Mouse (Mus musculus): ENCODE results near the gene Aasdh. TPM values are rescaled to one million over a fixed set of nuclear protein-coding genes. Genes with fewer than 3 reads are reported as not detected.

Aasdh gene
- polyA plus RNA-seq, 1 experiment from 2014 or later: 5.1 TPM

DNA sequence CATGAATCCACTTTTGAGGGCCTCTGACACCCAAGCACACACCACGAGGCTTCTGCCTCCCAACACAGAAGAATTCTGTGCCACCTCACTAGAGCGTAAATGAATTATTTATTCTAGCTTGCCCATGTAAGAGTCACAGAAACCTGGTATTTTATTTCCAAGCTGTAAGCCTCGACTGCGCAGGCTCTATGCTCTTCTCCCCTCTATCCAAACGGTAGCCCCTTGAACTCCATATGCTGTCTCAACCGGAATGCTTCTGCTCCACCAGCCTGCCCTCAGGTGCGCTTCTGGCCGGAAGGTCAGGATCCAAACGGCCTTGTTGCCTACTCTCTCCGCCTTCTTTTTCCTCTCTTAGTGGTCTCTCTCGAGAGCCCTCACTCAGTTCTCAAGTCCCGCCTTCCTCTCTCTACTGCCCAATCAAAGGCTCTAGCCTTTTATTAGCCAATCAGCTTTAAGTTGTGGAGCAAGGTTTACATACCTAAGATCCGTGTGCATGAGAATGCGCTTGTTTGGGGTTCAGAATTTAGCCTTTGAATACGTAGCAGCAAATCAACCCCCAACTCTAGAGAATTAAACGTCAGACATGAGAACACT is 36.5 kb downstream of the Aasdh start:
- H3K36me3 ChIP-seq (replicated peaks; ENCODE audit: insufficient read depth, low read length): peaks cover 2% of the 10 kb centered on the region
- H3K9me3 ChIP-seq (ENCODE audit: low read length): no peaks in the 10 kb centered on the region
- no peaks in the 10 kb centered on the region for H3K27me3 ChIP-seq (ENCODE audit: insufficient read depth, low read length)
- TF ChIP-seq EP300 (IDR thresholded peaks at IDR 0.05; ENCODE audit: low read depth): no peak
- TF ChIP-seq CTCF (IDR thresholded peaks at IDR 0.05; ENCODE audit: low read depth): no peak
- no peak for DNase-seq
- no peak overlapping the region for H3K9ac ChIP-seq (replicated peaks)
- H3K4me2 ChIP-seq (ENCODE audit: low read depth, low read length): peak overlapping the region; percentile 73
- H3K4me3 ChIP-seq (ENCODE audit: low read depth, low read length): peak overlapping the region; percentile 36
- 31% methylated on average over 16 of the region's 16 CpGs for WGBS (ENCODE audit: insufficient replicate concordance)
- no peaks in the 10 kb centered on the region for H3K4me1 ChIP-seq (ENCODE audit: insufficient read depth)
- no peak overlapping the region for H3K27ac ChIP-seq (ENCODE audit: low read depth)
- peak; percentile 86 for ATAC-seq

- TF ChIP-seq EP300 (IDR thresholded peaks at IDR 0.05; ENCODE audit: low read depth): no peak
- TF ChIP-seq CTCF (IDR thresholded peaks at IDR 0.05; ENCODE audit: low read depth): no peak
- WGBS (ENCODE audit: insufficient replicate concordance): 81% methylated on average over 8 of the region's 8 CpGs
- H3K4me3 ChIP-seq (ENCODE audit: low read depth, low read length): no peak overlapping the region
- no peak overlapping the region for H3K27ac ChIP-seq (ENCODE audit: low read depth)
- no peaks in the 10 kb centered on the region for H3K27me3 ChIP-seq (ENCODE audit: insufficient read depth, low read length)
- H3K9ac ChIP-seq (replicated peaks): no peak overlapping the region
- ATAC-seq (no peak), DNase-seq (no peak)
- no peaks in the 10 kb centered on the region; the same call in 1 of the 2 replicates for H3K36me3 ChIP-seq (replicated peaks; ENCODE audit: insufficient read depth, low read length)
- H3K4me1 ChIP-seq (ENCODE audit: insufficient read depth): no peaks in the 10 kb centered on the region
- H3K4me2 ChIP-seq (ENCODE audit: low read depth, low read length): no peak overlapping the region
- no peaks in the 10 kb centered on the region for H3K9me3 ChIP-seq (ENCODE audit: low read length)
Observed at GRCm38 (mm10) chr5:76866819-76867218, 38.5 kb downstream of the Aasdh start.

DNA sequence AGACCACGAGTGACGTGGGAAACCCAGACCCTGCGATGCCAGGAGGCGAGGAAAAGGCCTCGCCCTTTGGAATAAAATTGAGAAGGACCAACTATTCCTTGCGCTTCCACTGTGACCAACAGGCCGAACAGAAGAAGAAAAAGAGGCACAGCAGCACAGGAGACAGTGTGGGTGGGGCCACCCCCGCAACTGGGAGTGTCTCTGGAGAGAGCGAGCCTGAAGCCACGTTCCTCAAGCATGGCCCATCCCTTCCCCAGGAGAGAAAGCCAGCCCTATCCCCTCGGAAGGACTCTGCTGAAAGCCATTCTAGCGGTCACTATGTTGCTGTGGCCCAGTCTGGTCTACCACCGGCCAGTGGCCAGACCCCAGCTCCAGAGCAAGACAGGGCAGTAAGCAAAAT is 46.9 kb downstream of the Aasdh start:
- H3K27me3 ChIP-seq (ENCODE audit: insufficient read depth, low read length): peaks cover 30% of the 10 kb centered on the region
- H3K9me3 ChIP-seq (ENCODE audit: low read length): no peaks in the 10 kb centered on the region
- 75% methylated on average over 13 of the region's 13 CpGs for WGBS (ENCODE audit: insufficient replicate concordance)
- H3K9ac ChIP-seq (replicated peaks): no peak overlapping the region
- no peak overlapping the region for H3K27ac ChIP-seq (ENCODE audit: low read depth)
- no peaks in the 10 kb centered on the region for H3K36me3 ChIP-seq (replicated peaks; ENCODE audit: insufficient read depth, low read length)
- no peak overlapping the region for H3K4me2 ChIP-seq (ENCODE audit: low read depth, low read length)
- no peak for ATAC-seq
- TF ChIP-seq CTCF (IDR thresholded peaks at IDR 0.05; ENCODE audit: low read depth) (no peak), EP300 (IDR thresholded peaks at IDR 0.05; ENCODE audit: low read depth) (no peak)
- H3K4me3 ChIP-seq (ENCODE audit: low read depth, low read length): no peak overlapping the region
- H3K4me1 ChIP-seq (ENCODE audit: insufficient read depth): peaks cover 10% of the 10 kb centered on the region
- no peak for DNase-seq

DNA sequence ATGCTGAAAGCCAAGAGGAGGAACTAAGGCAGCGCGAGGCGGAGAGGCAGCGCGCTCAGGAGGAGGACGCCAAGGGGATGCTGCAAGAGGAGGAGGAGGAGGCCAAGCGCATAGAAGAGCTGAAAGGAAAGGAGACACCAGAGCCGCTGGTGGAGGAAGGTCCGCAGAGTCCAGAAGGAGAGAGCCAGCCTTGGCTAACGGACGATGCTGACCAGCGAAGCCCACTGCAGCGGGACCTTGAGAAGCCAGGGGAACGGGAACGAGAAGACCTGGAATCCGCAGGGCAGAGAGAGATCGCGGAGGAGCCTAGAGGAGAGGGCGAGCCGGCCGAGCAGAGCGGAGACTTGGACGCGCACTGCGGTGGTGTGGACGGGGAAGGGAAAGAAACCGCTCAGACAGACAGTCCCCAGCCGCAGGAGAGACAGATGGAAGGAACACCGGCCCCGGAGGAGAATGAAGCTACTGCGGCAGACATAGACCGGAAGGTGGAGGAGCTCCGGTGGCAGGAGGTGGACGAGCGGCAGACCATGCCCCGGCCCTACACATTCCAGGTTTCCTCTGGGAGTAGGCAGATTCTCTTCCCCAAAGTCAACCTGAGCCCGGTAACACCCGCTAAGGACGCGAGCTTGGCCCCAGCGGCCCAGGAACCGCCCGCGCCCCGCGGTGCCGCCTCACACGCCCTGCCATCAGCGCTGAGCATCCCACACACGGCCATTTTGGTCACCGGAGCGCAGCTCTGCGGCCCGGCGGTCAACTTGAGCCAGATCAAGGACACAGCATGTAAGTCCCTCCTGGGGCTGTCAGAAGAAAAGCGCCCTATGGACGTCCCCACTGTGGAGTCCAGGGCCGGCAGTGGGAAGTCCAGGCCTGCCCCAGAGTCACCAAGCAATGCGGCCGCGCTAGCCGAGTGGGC is 48.0 kb downstream of the Aasdh start:
- DNase-seq (no peak), ATAC-seq (no peak)
- H3K27ac ChIP-seq (ENCODE audit: low read depth): no peak overlapping the region
- 25% methylated on average over 62 of the region's 62 CpGs for WGBS (ENCODE audit: insufficient replicate concordance)
- peaks cover 30% of the 10 kb centered on the region for H3K27me3 ChIP-seq (ENCODE audit: insufficient read depth, low read length)
- H3K36me3 ChIP-seq (replicated peaks; ENCODE audit: insufficient read depth, low read length): no peaks in the 10 kb centered on the region
- H3K4me3 ChIP-seq (ENCODE audit: low read depth, low read length): peak overlapping the region; percentile 39
- H3K4me2 ChIP-seq (ENCODE audit: low read depth, low read length): peak overlapping the region; percentile 65
- H3K4me1 ChIP-seq (ENCODE audit: insufficient read depth): peaks cover 10% of the 10 kb centered on the region
- no peak overlapping the region for H3K9ac ChIP-seq (replicated peaks)
- TF ChIP-seq CTCF (IDR thresholded peaks at IDR 0.05; ENCODE audit: low read depth) (no peak), EP300 (IDR thresholded peaks at IDR 0.05; ENCODE audit: low read depth) (no peak)
- H3K9me3 ChIP-seq (ENCODE audit: low read length): no peaks in the 10 kb centered on the region

GRCm38 (mm10) chr5:76855829-76856600 is 49.3 kb downstream of the Aasdh start:
- WGBS (ENCODE audit: insufficient replicate concordance): 33% methylated on average over 25 of the region's 25 CpGs
- no peak for ATAC-seq
- peaks cover 10% of the 10 kb centered on the region for H3K4me1 ChIP-seq (ENCODE audit: insufficient read depth)
- H3K9ac ChIP-seq (replicated peaks): no peak overlapping the region
- DNase-seq: no peak
- H3K4me2 ChIP-seq (ENCODE audit: low read depth, low read length): peak overlapping the region; percentile 65
- H3K27me3 ChIP-seq (ENCODE audit: insufficient read depth, low read length): peaks cover 30% of the 10 kb centered on the region
- no peak overlapping the region for H3K27ac ChIP-seq (ENCODE audit: low read depth)
- H3K9me3 ChIP-seq (ENCODE audit: low read length): no peaks in the 10 kb centered on the region
- no peaks in the 10 kb centered on the region for H3K36me3 ChIP-seq (replicated peaks; ENCODE audit: insufficient read depth, low read length)
- TF ChIP-seq CTCF (IDR thresholded peaks at IDR 0.05; ENCODE audit: low read depth) (no peak), EP300 (IDR thresholded peaks at IDR 0.05; ENCODE audit: low read depth) (no peak)
- peak overlapping the region; percentile 39; the same call in 1 of the 2 replicates for H3K4me3 ChIP-seq (ENCODE audit: low read depth, low read length)

GRCm38 (mm10) chr5:76853549-76853948 is 51.8 kb downstream of the Aasdh start:
- TF ChIP-seq EP300 (IDR thresholded peaks at IDR 0.05; ENCODE audit: low read depth) (no peak), CTCF (IDR thresholded peaks at IDR 0.05; ENCODE audit: low read depth) (peak; percentile 97)
- Histone ChIP-seq H3K4me1 (ENCODE audit: insufficient read depth) (peaks cover 10% of the 10 kb centered on the region), H3K27me3 (ENCODE audit: insufficient read depth, low read length) (peaks cover 26% of the 10 kb centered on the region), H3K9ac (replicated peaks) (no peak overlapping the region), H3K27ac (ENCODE audit: low read depth) (no peak overlapping the region), H3K4me2 (ENCODE audit: low read depth, low read length) (no peak overlapping the region), H3K36me3 (replicated peaks; ENCODE audit: insufficient read depth, low read length) (no peaks in the 10 kb centered on the region), H3K9me3 (ENCODE audit: low read length) (no peaks in the 10 kb centered on the region), H3K4me3 (ENCODE audit: low read depth, low read length) (no peak overlapping the region)
- ATAC-seq: peak; percentile 74
- peak; percentile 87 for DNase-seq
- WGBS (ENCODE audit: insufficient replicate concordance): 10% methylated on average over 10 of the region's 10 CpGs

All from liver, postnatal 0 days (tissue).